Mouse (Mus musculus) intestine, embryonic 15.5 days (tissue): ENCODE measurements around the gene Pgap3. TPM values are rescaled to one million over a fixed set of nuclear protein-coding genes. Genes with fewer than 3 reads are reported as not detected.
A peak's percentile ranks its signal among the peaks of the same experiment; 100 is the strongest.

Experiments used
- ATAC-seq: fragments of 200-750 bp; cut with Nextera tagmentation; 2 replicates; pipeline ENCODE4 v1.8.0; 2017; ENCODE audit warnings: moderate TSS enrichment, moderate library complexity
- H3K27ac ChIP-seq: fragments of 300-500 bp; sonication (generic); 2 replicates; pipeline ENCODE4 v1.5.1; 2015; ENCODE audit warnings: mild to moderate bottlenecking, inconsistent platforms
- H3K27me3 ChIP-seq: fragments of 300-500 bp; sonication (generic); replicated peaks from 2 replicates; pipeline ENCODE4 v1.6.1; 2015; ENCODE audit warnings: inconsistent platforms
- H3K36me3 ChIP-seq: fragments of 300-500 bp; sonication (generic); 2 replicates; pipeline ENCODE4 v1.6.1; 2015; ENCODE audit warnings: inconsistent platforms
- H3K4me1 ChIP-seq: fragments of 300-500 bp; sonication (generic); replicated peaks from 2 replicates; pipeline ENCODE4 v1.6.1; 2015; ENCODE audit warnings: inconsistent platforms
- H3K4me2 ChIP-seq: fragments of 300-500 bp; sonication (generic); replicated peaks from 2 replicates; pipeline ENCODE4 v1.6.1; 2015; ENCODE audit warnings: mild to moderate bottlenecking, inconsistent platforms
- H3K4me3 ChIP-seq: fragments of 300-500 bp; sonication (generic); replicated peaks from 2 replicates; pipeline ENCODE4 v1.5.1; 2015; ENCODE audit warnings: inconsistent platforms
- H3K9ac ChIP-seq: fragments of 300-500 bp; sonication (generic); 2 replicates; pipeline ENCODE4 v1.6.1; 2015; ENCODE audit warnings: inconsistent platforms
- H3K9me3 ChIP-seq: fragments of 300-500 bp; sonication (generic); 2 replicates; pipeline ENCODE4 v1.6.1; 2016; ENCODE audit warnings: inconsistent platforms
- WGBS: fragments of 180-500 bp; shearing (Covaris S2); methylation state at CpG from one replicate; pipeline ENCODE4 v1.1.7; 2015; 5-methylcytosine and 5-hydroxymethylcytosine counted together
- polyA plus RNA-seq: library from polyadenylated mRNA; unstranded; fragments of >200 nt; fragmentation: Nextera tagmentation; extraction: Ambion mirVana; gene quantifications from 2 replicates; pipeline ENCODE4 v1.2.1, GENCODE M21; 2015

Pgap3 gene
- polyA plus RNA-seq, 1 experiment from 2014 or later = 15.5 TPM

GRCm38 (mm10) chr11:98358161-98359083, 41.9 kb downstream of the Pgap3 start, which contains the start of gene Stard3:
Gene Stard3 (plus strand): TSS chr11:98358368.
- H3K27ac ChIP-seq = peak within 1 kb of the TSS; percentile 93
- peaks cover 47% of the 10 kb centered on the region for H3K4me1 ChIP-seq
- no peaks in the 10 kb centered on the region for H3K9me3 ChIP-seq
- no peaks in the 10 kb centered on the region for H3K36me3 ChIP-seq
- no peaks in the 10 kb centered on the region for H3K27me3 ChIP-seq
- peak within 1 kb of the TSS; percentile 82 for H3K4me2 ChIP-seq
- H3K4me3 ChIP-seq = peak within 1 kb of the TSS; percentile 78
- under 1% methylated on average over 60 of the region's 60 CpGs for whole genome bisulfite sequencing
- peak; percentile 83 for ATAC-seq
- H3K9ac ChIP-seq = peak within 1 kb of the TSS; percentile 65

- peak overlapping the region; percentile 33; the same call in 1 of the 2 replicates for H3K9ac ChIP-seq
- H3K4me1 ChIP-seq = peaks cover 51% of the 10 kb centered on the region
- peak overlapping the region; percentile 58 for H3K4me2 ChIP-seq
- H3K4me3 ChIP-seq = peak overlapping the region; percentile 78
- ATAC-seq = peak; percentile 28
- H3K36me3 ChIP-seq = no peaks in the 10 kb centered on the region
- H3K27me3 ChIP-seq = peaks cover 1% of the 10 kb centered on the region; the same call in 1 of the 2 replicates
- no peaks in the 10 kb centered on the region for H3K9me3 ChIP-seq
- WGBS = 5% methylated on average over 13 of the region's 13 CpGs
- peak overlapping the region; percentile 93 for H3K27ac ChIP-seq
Observed at GRCm38 (mm10) chr11:98357396-98358160, 42.7 kb downstream of the Pgap3 start.

DNA sequence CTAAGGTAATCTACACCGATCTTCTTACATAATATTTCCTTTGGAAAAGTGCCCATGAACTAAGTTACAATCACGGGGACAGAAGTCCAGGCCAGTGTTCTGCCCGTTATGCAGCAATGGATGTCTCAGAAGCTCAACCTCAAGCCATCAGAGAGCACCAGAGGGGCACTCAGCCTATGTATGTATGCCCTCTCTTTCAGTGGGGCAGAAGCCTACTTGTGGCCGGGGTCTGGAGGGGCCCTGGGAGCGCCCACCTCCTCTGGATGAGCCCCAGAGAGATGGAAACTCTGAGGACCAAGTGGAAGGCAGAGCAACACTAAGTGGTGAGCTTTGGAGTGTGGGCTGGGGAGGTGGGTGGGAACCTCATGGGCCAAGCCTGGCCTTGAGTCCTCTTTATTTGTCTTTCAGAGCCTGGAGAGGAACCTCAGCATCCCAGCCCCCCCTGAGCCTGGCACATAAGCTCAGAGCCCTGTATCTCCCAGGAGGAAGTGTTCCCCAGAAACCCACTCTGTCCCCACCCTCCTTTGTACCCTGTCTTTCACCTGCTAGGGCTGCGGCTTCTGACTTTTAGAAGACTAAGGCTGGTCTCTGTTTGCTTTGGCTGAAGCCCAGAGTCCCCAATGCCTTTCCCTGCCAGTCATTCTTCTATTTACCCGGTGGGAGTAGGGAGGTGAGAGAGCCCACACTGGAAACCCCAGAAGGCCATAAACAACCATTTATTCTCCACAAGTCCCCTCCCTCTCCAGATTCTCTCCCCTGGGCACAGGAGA, 43.5 kb downstream of the Pgap3 start:
- ATAC-seq = 0 out of 2 replicates have a peak, but pooled peaks have one; percentile 4
- Histone ChIP-seq H3K4me2 (peak overlapping the region; percentile 58), H3K9me3 (no peaks in the 10 kb centered on the region), H3K4me3 (no peak overlapping the region), H3K36me3 (no peaks in the 10 kb centered on the region), H3K27me3 (peaks cover 7% of the 10 kb centered on the region; the same call in 1 of the 2 replicates), H3K4me1 (peaks cover 51% of the 10 kb centered on the region), H3K27ac (peak overlapping the region; percentile 93), H3K9ac (peak overlapping the region; percentile 33; the same call in 1 of the 2 replicates)
- 71% methylated on average over 7 of the region's 7 CpGs for WGBS

GRCm38 (mm10) chr11:98355732-98356299, 44.5 kb downstream of the Pgap3 start:
- no peak overlapping the region for H3K4me2 ChIP-seq
- H3K4me3 ChIP-seq = no peak overlapping the region
- peaks cover 15% of the 10 kb centered on the region for H3K27me3 ChIP-seq
- peak overlapping the region; percentile 22; the same call in 1 of the 2 replicates for H3K27ac ChIP-seq
- 9% methylated on average over 6 of the region's 6 CpGs for WGBS
- no peak overlapping the region for H3K9ac ChIP-seq
- H3K36me3 ChIP-seq = no peaks in the 10 kb centered on the region
- ATAC-seq = no peak
- peaks cover 43% of the 10 kb centered on the region for H3K4me1 ChIP-seq
- no peaks in the 10 kb centered on the region for H3K9me3 ChIP-seq

- no peak for ATAC-seq
- H3K4me2 ChIP-seq = no peak overlapping the region
- H3K4me1 ChIP-seq = peaks cover 42% of the 10 kb centered on the region
- H3K9me3 ChIP-seq = no peaks in the 10 kb centered on the region
- H3K4me3 ChIP-seq = no peak overlapping the region
- 64% methylated on average over 14 of the region's 14 CpGs for WGBS
- peaks cover 28% of the 10 kb centered on the region for H3K27me3 ChIP-seq
- H3K27ac ChIP-seq = 0 out of 2 replicates have a peak overlapping the region, but pooled peaks have one; percentile 55
- H3K36me3 ChIP-seq = no peaks in the 10 kb centered on the region
- no peak overlapping the region for H3K9ac ChIP-seq
Observed at GRCm38 (mm10) chr11:98354445-98354844, 45.8 kb downstream of the Pgap3 start.

GRCm38 (mm10) chr11:98353651-98354211, 46.6 kb downstream of the Pgap3 start:
- 0 out of 2 replicates have a peak, but pooled peaks have one; percentile 17 for ATAC-seq
- H3K4me3 ChIP-seq = no peak overlapping the region
- peaks cover 37% of the 10 kb centered on the region for H3K4me1 ChIP-seq
- H3K9me3 ChIP-seq = no peaks in the 10 kb centered on the region
- H3K27me3 ChIP-seq = peaks cover 35% of the 10 kb centered on the region
- H3K4me2 ChIP-seq = no peak overlapping the region
- 22% methylated on average over 8 of the region's 8 CpGs for WGBS
- H3K9ac ChIP-seq = no peak overlapping the region
- peak overlapping the region; percentile 55 for H3K27ac ChIP-seq
- no peaks in the 10 kb centered on the region for H3K36me3 ChIP-seq

GRCm38 (mm10) chr11:98352272-98352990, 47.9 kb downstream of the Pgap3 start:
- H3K4me1 ChIP-seq = peaks cover 45% of the 10 kb centered on the region
- 0 out of 2 replicates have a peak overlapping the region, but pooled peaks have one; percentile 2 for H3K4me2 ChIP-seq
- H3K9me3 ChIP-seq = no peaks in the 10 kb centered on the region
- H3K9ac ChIP-seq = no peak overlapping the region
- ATAC-seq = peak; percentile 34; the same call in 1 of the 2 replicates
- 70% methylated on average over 18 of the region's 18 CpGs for WGBS
- no peaks in the 10 kb centered on the region for H3K36me3 ChIP-seq
- H3K27me3 ChIP-seq = peaks cover 48% of the 10 kb centered on the region
- no peak overlapping the region for H3K4me3 ChIP-seq
- H3K27ac ChIP-seq = peak overlapping the region; percentile 55

- peak overlapping the region; percentile 49 for H3K4me3 ChIP-seq
- H3K9me3 ChIP-seq = no peaks in the 10 kb centered on the region
- peaks cover 30% of the 10 kb centered on the region for H3K4me1 ChIP-seq
- ATAC-seq = no peak
- 7% methylated on average over 9 of the region's 9 CpGs for WGBS
- H3K4me2 ChIP-seq = peak overlapping the region; percentile 89
- H3K27me3 ChIP-seq = peaks cover 62% of the 10 kb centered on the region
- H3K9ac ChIP-seq = no peak overlapping the region
- no peak overlapping the region for H3K27ac ChIP-seq
- H3K36me3 ChIP-seq = no peaks in the 10 kb centered on the region
Observed at GRCm38 (mm10) chr11:98349308-98349707, 51.0 kb downstream of the Pgap3 start.

DNA sequence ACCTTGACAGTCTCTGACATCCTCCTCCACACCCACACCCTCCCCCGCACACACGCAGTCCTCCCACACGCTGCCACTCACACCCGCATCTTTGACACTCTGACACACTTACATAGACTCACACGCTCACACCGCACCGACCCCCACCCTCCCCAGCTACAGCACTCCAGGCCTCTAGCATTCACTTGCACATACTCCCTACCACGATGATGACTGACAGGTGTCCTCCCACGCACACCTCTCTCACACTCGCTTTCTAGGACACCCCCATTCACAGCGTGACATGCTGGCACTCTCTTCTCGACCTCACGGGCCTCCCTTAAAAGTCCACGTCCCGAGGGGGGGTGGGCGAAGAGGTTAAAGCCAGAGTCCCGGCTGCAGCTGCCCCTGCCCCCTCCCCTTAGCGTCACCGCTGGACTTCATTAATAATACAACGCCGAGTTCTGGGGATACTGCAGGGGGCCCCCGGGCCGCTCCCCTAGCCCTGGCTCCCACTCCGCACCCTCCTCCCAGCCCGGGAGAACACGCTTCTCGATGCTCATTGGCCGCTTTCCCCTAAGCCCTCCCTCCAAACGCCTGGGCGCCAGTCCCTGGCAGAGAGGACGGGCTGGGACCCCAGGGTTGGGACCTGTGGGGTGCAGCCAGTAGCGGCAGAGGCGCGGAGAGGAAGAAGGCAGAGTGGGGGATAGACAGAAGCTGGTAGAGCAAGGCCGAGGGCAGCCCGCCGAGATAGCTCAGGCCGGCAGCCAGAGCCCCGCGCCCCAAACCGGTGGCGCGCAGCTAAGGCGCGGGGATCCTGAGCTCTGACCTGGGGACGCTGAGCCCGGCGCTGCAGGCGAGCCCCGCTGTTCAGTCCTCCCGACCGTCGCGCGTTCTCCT, 52.0 kb downstream of the Pgap3 start, which contains the start of gene Ppp1r1b:
Gene Ppp1r1b (plus strand): TSS at position 322 of the 879 bp plus-strand sequence.
- Histone ChIP-seq H3K36me3 (no peaks in the 10 kb centered on the region), H3K9me3 (no peaks in the 10 kb centered on the region), H3K27ac (no peak within 1 kb of the TSS), H3K4me1 (peaks cover 30% of the 10 kb centered on the region), H3K27me3 (peaks cover 66% of the 10 kb centered on the region), H3K4me2 (peak within 1 kb of the TSS; percentile 89), H3K9ac (peak within 1 kb of the TSS; percentile 50), H3K4me3 (peak within 1 kb of the TSS; percentile 49)
- ATAC-seq = peak; percentile 82
- under 1% methylated on average over 54 of the region's 55 CpGs for WGBS
